Mouse (Mus musculus) midbrain, embryonic 15.5 days (tissue): ENCODE results near the gene Atg2a. TPM values are rescaled to one million over a fixed set of nuclear protein-coding genes. Genes with fewer than 3 reads are reported as not detected.

Experiments used
- ATAC-seq: fragments of 200-750 bp; cut with Nextera tagmentation; replicated peaks from 2 replicates; pipeline ENCODE4 v1.8.0; 2017; ENCODE audit warnings: moderate TSS enrichment
- H3K27ac ChIP-seq: fragments of 300-500 bp; sonication (generic); 2 replicates; pipeline ENCODE4 v1.5.1; 2015; ENCODE audit warnings: mild to moderate bottlenecking, inconsistent platforms
- H3K27me3 ChIP-seq: fragments of 300-500 bp; sonication (generic); replicated peaks from 2 replicates; pipeline ENCODE4 v1.6.1; 2015; ENCODE audit warnings: inconsistent platforms
- H3K36me3 ChIP-seq: fragments of 300-500 bp; sonication (generic); replicated peaks from 2 replicates; pipeline ENCODE4 v1.6.1; 2015; ENCODE audit warnings: inconsistent platforms
- H3K4me1 ChIP-seq: fragments of 300-500 bp; sonication (generic); 2 replicates; pipeline ENCODE4 v1.6.1; 2015; ENCODE audit warnings: inconsistent platforms
- H3K4me2 ChIP-seq: fragments of 300-500 bp; sonication (generic); 2 replicates; pipeline ENCODE4 v1.6.1; 2015; ENCODE audit warnings: inconsistent platforms, mild to moderate bottlenecking, moderate library complexity
- H3K4me3 ChIP-seq: fragments of 300-500 bp; sonication (generic); 2 replicates; pipeline ENCODE4 v1.5.1; 2015; ENCODE audit warnings: mild to moderate bottlenecking, inconsistent platforms
- H3K9ac ChIP-seq: fragments of 300-500 bp; sonication (generic); 2 replicates; pipeline ENCODE4 v1.6.1; 2015; ENCODE audit warnings: mild to moderate bottlenecking, inconsistent platforms
- H3K9me3 ChIP-seq: fragments of 300-500 bp; sonication (generic); 2 replicates; pipeline ENCODE4 v1.6.1; 2016; ENCODE audit warnings: inconsistent platforms
- WGBS: fragments of 180-500 bp; shearing (Covaris S2); methylation state at CpG from one replicate; pipeline ENCODE4 v1.1.7; 2015; ENCODE audit warnings: mixed read lengths; 5-methylcytosine and 5-hydroxymethylcytosine counted together
- polyA plus RNA-seq: library from polyadenylated mRNA; unstranded; fragments of >200 nt; fragmentation: Nextera tagmentation; extraction: Ambion mirVana; gene quantifications from 2 replicates; pipeline ENCODE4 v1.2.1, GENCODE M21; 2015

The Atg2a gene
- polyA plus RNA-seq, 1 experiment from 2014 or later, result 16.4 TPM

- no peaks in the 10 kb centered on the region for H3K4me1 ChIP-seq
- no peak overlapping the region for H3K9ac ChIP-seq
- no peak overlapping the region for H3K4me3 ChIP-seq
- H3K36me3 ChIP-seq, result peaks cover 22% of the 10 kb centered on the region; the same call in 1 of the 2 replicates
- H3K27ac ChIP-seq, result no peak overlapping the region
- H3K9me3 ChIP-seq, result no peaks in the 10 kb centered on the region
- no peak for ATAC-seq
- H3K27me3 ChIP-seq, result no peaks in the 10 kb centered on the region
- WGBS, result 92% methylated on average over 5 of the region's 5 CpGs
- no peak overlapping the region for H3K4me2 ChIP-seq
Observed at GRCm38 (mm10) chr19:6292262-6292661, 50.8 kb downstream of the Atg2a start.

GRCm38 (mm10) chr19:6294301-6294700 lies 52.8 kb downstream of the Atg2a start:
- no peak overlapping the region for H3K9ac ChIP-seq
- H3K27ac ChIP-seq, result no peak overlapping the region
- H3K4me3 ChIP-seq, result no peak overlapping the region
- 95% methylated on average over 17 of the region's 17 CpGs for WGBS
- H3K27me3 ChIP-seq, result no peaks in the 10 kb centered on the region
- no peaks in the 10 kb centered on the region for H3K9me3 ChIP-seq
- no peak for ATAC-seq
- no peaks in the 10 kb centered on the region for H3K4me1 ChIP-seq
- H3K4me2 ChIP-seq, result no peak overlapping the region
- H3K36me3 ChIP-seq, result peaks cover 33% of the 10 kb centered on the region; the same call in 1 of the 2 replicates

- no peaks in the 10 kb centered on the region for H3K9me3 ChIP-seq
- H3K4me2 ChIP-seq, result no peak overlapping the region
- no peaks in the 10 kb centered on the region for H3K27me3 ChIP-seq
- ATAC-seq, result no peak
- no peak overlapping the region for H3K9ac ChIP-seq
- H3K27ac ChIP-seq, result no peak overlapping the region
- no peaks in the 10 kb centered on the region for H3K4me1 ChIP-seq
- WGBS, result 93% methylated on average over 5 of the region's 5 CpGs
- H3K36me3 ChIP-seq, result peaks cover 34% of the 10 kb centered on the region; the same call in 1 of the 2 replicates
- no peak overlapping the region for H3K4me3 ChIP-seq
Observed at GRCm38 (mm10) chr19:6296551-6297210, 55.2 kb downstream of the Atg2a start.

GRCm38 (mm10) chr19:6297641-6298040 lies 56.2 kb downstream of the Atg2a start:
- Histone ChIP-seq H3K36me3 (peaks cover 34% of the 10 kb centered on the region; the same call in 1 of the 2 replicates), H3K4me2 (no peak overlapping the region), H3K9me3 (no peaks in the 10 kb centered on the region), H3K4me1 (no peaks in the 10 kb centered on the region), H3K9ac (no peak overlapping the region), H3K27ac (no peak overlapping the region), H3K4me3 (no peak overlapping the region), H3K27me3 (no peaks in the 10 kb centered on the region)
- 93% methylated on average over 9 of the region's 9 CpGs for WGBS
- ATAC-seq, result no peak

GRCm38 (mm10) chr19:6299003-6299402 lies 57.5 kb downstream of the Atg2a start:
- Histone ChIP-seq H3K9ac (no peak overlapping the region), H3K27ac (no peak overlapping the region), H3K4me2 (no peak overlapping the region), H3K36me3 (peaks cover 30% of the 10 kb centered on the region; the same call in 1 of the 2 replicates), H3K27me3 (no peaks in the 10 kb centered on the region), H3K4me1 (no peaks in the 10 kb centered on the region), H3K9me3 (no peaks in the 10 kb centered on the region), H3K4me3 (no peak overlapping the region)
- 84% methylated on average over 4 of the region's 4 CpGs for WGBS
- no peak for ATAC-seq

GRCm38 (mm10) chr19:6299450-6300267 lies 58.2 kb downstream of the Atg2a start:
- Histone ChIP-seq H3K4me1 (no peaks in the 10 kb centered on the region), H3K36me3 (peaks cover 30% of the 10 kb centered on the region; the same call in 1 of the 2 replicates), H3K4me3 (no peak overlapping the region), H3K27me3 (no peaks in the 10 kb centered on the region), H3K9ac (no peak overlapping the region), H3K27ac (no peak overlapping the region), H3K4me2 (no peak overlapping the region), H3K9me3 (no peaks in the 10 kb centered on the region)
- no peak for ATAC-seq
- 87% methylated on average over 7 of the region's 7 CpGs for WGBS

GRCm38 (mm10) chr19:6300402-6300841 lies 59.0 kb downstream of the Atg2a start:
- Histone ChIP-seq H3K9me3 (no peaks in the 10 kb centered on the region), H3K27me3 (no peaks in the 10 kb centered on the region), H3K9ac (no peak overlapping the region), H3K4me3 (no peak overlapping the region), H3K27ac (no peak overlapping the region), H3K4me1 (no peaks in the 10 kb centered on the region), H3K36me3 (peaks cover 22% of the 10 kb centered on the region; the same call in 1 of the 2 replicates), H3K4me2 (no peak overlapping the region)
- WGBS, result 62% methylated on average over 7 of the region's 7 CpGs
- no peak for ATAC-seq

- Histone ChIP-seq H3K9me3 (no peaks in the 10 kb centered on the region), H3K36me3 (peaks cover 15% of the 10 kb centered on the region; the same call in 1 of the 2 replicates), H3K27me3 (no peaks in the 10 kb centered on the region), H3K4me3 (no peak overlapping the region), H3K4me1 (peaks cover 4% of the 10 kb centered on the region; the same call in 1 of the 2 replicates), H3K4me2 (no peak overlapping the region), H3K9ac (0 out of 2 replicates have a peak overlapping the region, but pooled peaks have one; percentile 0), H3K27ac (no peak overlapping the region)
- WGBS, result 94% methylated on average over 5 of the region's 5 CpGs
- no peak for ATAC-seq
Observed at GRCm38 (mm10) chr19:6302114-6302513, 60.6 kb downstream of the Atg2a start.

GRCm38 (mm10) chr19:6302522-6302921 lies 61.1 kb downstream of the Atg2a start:
- no peak overlapping the region for H3K4me3 ChIP-seq
- 58% methylated on average over 4 of the region's 4 CpGs for WGBS
- 0 out of 2 replicates have a peak, but pooled peaks cover 4% of the 10 kb centered on the region for H3K27me3 ChIP-seq
- ATAC-seq, result no peak
- H3K9me3 ChIP-seq, result no peaks in the 10 kb centered on the region
- no peak overlapping the region for H3K27ac ChIP-seq
- H3K36me3 ChIP-seq, result peaks cover 15% of the 10 kb centered on the region; the same call in 1 of the 2 replicates
- no peak overlapping the region for H3K4me2 ChIP-seq
- peaks cover 4% of the 10 kb centered on the region; the same call in 1 of the 2 replicates for H3K4me1 ChIP-seq
- H3K9ac ChIP-seq, result 0 out of 2 replicates have a peak overlapping the region, but pooled peaks have one; percentile 0

GRCm38 (mm10) chr19:6303831-6304230 lies 62.4 kb downstream of the Atg2a start:
- ATAC-seq, result no peak; the same call in 1 of the 2 replicates

GRCm38 (mm10) chr19:6304787-6305516 lies 63.5 kb downstream of the Atg2a start:
- H3K9ac ChIP-seq, result no peak overlapping the region
- no peaks in the 10 kb centered on the region for H3K36me3 ChIP-seq
- H3K4me2 ChIP-seq, result no peak overlapping the region
- ATAC-seq, result no peak; the same call in 1 of the 2 replicates
- H3K27ac ChIP-seq, result no peak overlapping the region
- H3K4me3 ChIP-seq, result no peak overlapping the region
- H3K4me1 ChIP-seq, result peaks cover 4% of the 10 kb centered on the region; the same call in 1 of the 2 replicates
- H3K27me3 ChIP-seq, result 0 out of 2 replicates have a peak, but pooled peaks cover 7% of the 10 kb centered on the region
- 23% methylated on average over 5 of the region's 5 CpGs for WGBS
- H3K9me3 ChIP-seq, result no peaks in the 10 kb centered on the region

More at GRCm38 (mm10) chr19:6303831-6304230, 62.4 kb downstream of the Atg2a start:
- Histone ChIP-seq H3K4me3 (no peak overlapping the region), H3K9ac (no peak overlapping the region), H3K4me1 (peaks cover 4% of the 10 kb centered on the region; the same call in 1 of the 2 replicates), H3K9me3 (no peaks in the 10 kb centered on the region), H3K27ac (no peak overlapping the region), H3K36me3 (peaks cover 8% of the 10 kb centered on the region; the same call in 1 of the 2 replicates), H3K27me3 (0 out of 2 replicates have a peak, but pooled peaks cover 7% of the 10 kb centered on the region), H3K4me2 (no peak overlapping the region)
- 88% methylated on average over 6 of the region's 6 CpGs for WGBS
